Mouse (Mus musculus) hematopoietic stem cell, adult 5-6 weeks (primary cell): ENCODE measurements around the gene Hhipl1. TPM values are rescaled to one million over a fixed set of nuclear protein-coding genes. Genes with fewer than 3 reads are reported as not detected.

ENCODE experiments used
- ATAC-seq, 2 experiments: fragments of 125-278 bp in 1 of 2; replicated peaks in 1 of 2; 2 replicates each; pipeline ENCODE4 v1.8.0; 2016 to 2017; ENCODE audit warnings: inconsistent platforms in 2 of 2, mild to moderate bottlenecking in 2 of 2, moderate number of reproducible peaks in 2 of 2, low read depth in 1 of 2, moderate TSS enrichment in 1 of 2; ENCODE audit not compliant: low FRiP score in 2 of 2, poor library complexity in 2 of 2, severe bottlenecking in 2 of 2, insufficient read depth in 1 of 2, low TSS enrichment in 1 of 2
- total RNA-seq: library from RNA; stranded (forward); fragments of 172-1452, 232-1000 nt; gene quantifications from 2 replicates; pipeline ENCODE4 v1.2.3, GENCODE M21; 2017

Hhipl1 gene
- total RNA-seq, 1 experiment from 2014 or later, result not detected

GRCm38 (mm10) chr12:108307553-108307952 is 1.5 kb downstream of the Hhipl1 start:
- peak; percentile 43 to 44; a peak in 2 of 4 replicates for ATAC-seq

- ATAC-seq, result no peak
Measured at GRCm38 (mm10) chr12:108308363-108308856, 2.3 kb downstream of the Hhipl1 start.

GRCm38 (mm10) chr12:108309116-108309794 is 3.2 kb downstream of the Hhipl1 start:
- ATAC-seq, result peak; percentile 47 to 69; a peak in 3 of 4 replicates

- ATAC-seq, result no peak
Measured at GRCm38 (mm10) chr12:108310041-108310440, 4.0 kb downstream of the Hhipl1 start.

GRCm38 (mm10) chr12:108310456-108311027 is 4.5 kb downstream of the Hhipl1 start:
- ATAC-seq, result no peak

- no peak for ATAC-seq
Measured at GRCm38 (mm10) chr12:108311741-108312290, 5.7 kb downstream of the Hhipl1 start.

GRCm38 (mm10) chr12:108312432-108312851 is 6.4 kb downstream of the Hhipl1 start:
- ATAC-seq, result no peak

- ATAC-seq, result no peak
Measured at GRCm38 (mm10) chr12:108313244-108313772, 7.2 kb downstream of the Hhipl1 start.

- no peak for ATAC-seq
Measured at GRCm38 (mm10) chr12:108315818-108316217, 9.7 kb downstream of the Hhipl1 start.

- no peak for ATAC-seq
Measured at GRCm38 (mm10) chr12:108316655-108317054, 10.6 kb downstream of the Hhipl1 start.

GRCm38 (mm10) chr12:108317201-108317738 is 11.2 kb downstream of the Hhipl1 start:
- ATAC-seq, result 0 out of 4 replicates have a peak, but pooled peaks of 1 of the 2 experiments have one; percentile 43

- no peak for ATAC-seq
Measured at GRCm38 (mm10) chr12:108317826-108318430, 11.9 kb downstream of the Hhipl1 start.

- ATAC-seq, result peak in 1 of 2 experiments; percentile 7; a peak in 1 of 4 replicates
Measured at GRCm38 (mm10) chr12:108318499-108318898, 12.4 kb downstream of the Hhipl1 start.

- no peak for ATAC-seq
Measured at GRCm38 (mm10) chr12:108320096-108320495, 14.0 kb downstream of the Hhipl1 start.

- no peak for ATAC-seq
Measured at GRCm38 (mm10) chr12:108326401-108326800, 20.3 kb downstream of the Hhipl1 start.

GRCm38 (mm10) chr12:108327889-108328491 is 21.9 kb downstream of the Hhipl1 start:
- 0 out of 4 replicates have a peak, but pooled peaks of 1 of the 2 experiments have one; percentile 10 for ATAC-seq

- ATAC-seq, result peak; percentile 76 to 91
Measured at GRCm38 (mm10) chr12:108333056-108333455, 27.0 kb downstream of the Hhipl1 start.
